Mouse (Mus musculus) liver, postnatal 0 days (tissue): ENCODE measurements at regions not wholly inside any gene's neighbourhood (a gene's known extent, or its start where the extent isn't known, plus 50 kb on each side); places are given as distances from the start of the nearest gene placed in this dataset.

Experiments used
- CTCF ChIP-seq: sonication (generic); IDR thresholded peaks from 2 replicates; pipeline ENCODE4 v1.5.1; 2016; ENCODE audit warnings: antibody characterized with exemption, low read depth
- EP300 ChIP-seq: IDR thresholded peaks from 2 replicates; pipeline ENCODE4 v1.6.1; 2016; ENCODE audit warnings: antibody characterized with exemption, low read depth, mild to moderate bottlenecking

- no peak for TF ChIP-seq CTCF
- TF ChIP-seq EP300: no peak
Measured at GRCm38 (mm10) chr9:98712826-98713225, 111.4 kb upstream of the Mrps22 start.
